Mouse (Mus musculus): Measurements from ENCODE around the gene Sytl1.

The Sytl1 gene

DNA sequence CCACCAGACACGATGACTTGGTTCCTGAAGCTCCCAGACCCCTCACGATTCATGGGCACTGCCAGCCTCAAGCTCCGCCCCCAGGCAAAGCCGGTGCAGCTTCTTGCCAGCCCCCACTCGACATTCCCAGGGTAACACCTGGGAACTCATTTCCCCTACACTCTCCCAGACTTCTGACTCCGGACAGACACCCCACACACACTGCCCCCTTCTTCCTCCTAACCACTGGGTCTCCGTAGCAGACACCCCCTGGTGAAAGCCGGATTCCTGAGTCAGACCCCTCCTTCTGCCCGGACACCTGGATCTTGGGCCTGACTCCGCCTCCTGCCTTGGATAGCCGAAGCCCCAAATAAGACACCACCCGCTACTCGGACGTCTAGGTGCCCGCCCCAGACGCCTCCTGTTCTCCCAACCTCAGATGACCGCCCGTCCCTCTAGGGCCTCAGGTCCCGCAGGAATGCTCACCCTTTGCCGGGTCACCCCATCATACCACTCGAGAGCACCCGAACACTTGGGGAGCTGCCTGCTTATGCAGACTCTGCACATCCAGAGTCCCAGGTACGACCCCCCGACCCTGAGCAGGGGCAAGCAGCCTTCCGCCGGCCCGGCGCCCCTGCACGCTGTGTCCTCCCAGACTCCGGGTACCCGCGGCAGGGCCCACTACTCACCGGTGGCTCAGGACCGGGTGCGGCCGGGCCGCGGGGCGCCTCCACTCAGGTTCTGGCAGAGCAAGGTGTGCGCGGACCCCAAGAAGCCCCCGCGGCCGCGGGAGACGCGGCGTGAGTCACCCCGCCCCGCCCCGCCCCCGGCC, 51.0 kb downstream of the Sytl1 start, which contains the start of the genes Cd164l2 and Gpr3:
Cd164l2 (plus strand) TSS at position 381 of the 811 bp plus-strand sequence.
Gpr3 (minus strand) TSS at position 786 of the 811 bp plus-strand sequence.
- no peak for DNase-seq (ENCODE audit: low spot score)

DNA sequence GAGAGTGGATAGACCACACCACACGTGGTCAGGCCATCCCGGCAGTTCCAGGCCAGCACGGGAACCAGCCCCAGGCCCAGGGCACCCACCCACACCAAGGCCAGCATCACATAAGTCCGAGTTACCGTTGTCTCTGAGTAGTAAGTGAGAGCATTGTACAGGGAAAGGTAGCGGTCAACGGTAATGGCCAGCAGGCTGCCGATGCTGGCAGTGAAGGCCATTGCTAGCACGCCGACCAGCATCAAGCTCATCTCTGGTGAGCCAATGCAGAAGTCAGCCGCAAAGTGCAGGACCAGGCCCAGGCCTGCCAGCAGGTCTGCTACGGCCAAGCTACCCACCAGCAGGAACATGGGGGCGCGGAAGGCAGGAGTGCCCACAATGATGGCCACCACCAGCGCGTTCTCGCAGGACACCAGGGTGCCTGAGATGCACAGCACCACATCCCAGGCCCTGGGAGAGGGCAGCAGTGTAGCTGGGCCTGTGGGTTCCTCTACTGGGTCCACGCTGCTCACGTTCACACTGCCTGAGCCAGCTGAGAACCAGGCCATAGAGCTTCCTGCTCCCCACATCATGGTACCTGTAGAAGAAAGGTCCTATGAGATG, 52.0 kb downstream of the Sytl1 start:
- DNase-seq (ENCODE audit: low spot score): no peak

DNA sequence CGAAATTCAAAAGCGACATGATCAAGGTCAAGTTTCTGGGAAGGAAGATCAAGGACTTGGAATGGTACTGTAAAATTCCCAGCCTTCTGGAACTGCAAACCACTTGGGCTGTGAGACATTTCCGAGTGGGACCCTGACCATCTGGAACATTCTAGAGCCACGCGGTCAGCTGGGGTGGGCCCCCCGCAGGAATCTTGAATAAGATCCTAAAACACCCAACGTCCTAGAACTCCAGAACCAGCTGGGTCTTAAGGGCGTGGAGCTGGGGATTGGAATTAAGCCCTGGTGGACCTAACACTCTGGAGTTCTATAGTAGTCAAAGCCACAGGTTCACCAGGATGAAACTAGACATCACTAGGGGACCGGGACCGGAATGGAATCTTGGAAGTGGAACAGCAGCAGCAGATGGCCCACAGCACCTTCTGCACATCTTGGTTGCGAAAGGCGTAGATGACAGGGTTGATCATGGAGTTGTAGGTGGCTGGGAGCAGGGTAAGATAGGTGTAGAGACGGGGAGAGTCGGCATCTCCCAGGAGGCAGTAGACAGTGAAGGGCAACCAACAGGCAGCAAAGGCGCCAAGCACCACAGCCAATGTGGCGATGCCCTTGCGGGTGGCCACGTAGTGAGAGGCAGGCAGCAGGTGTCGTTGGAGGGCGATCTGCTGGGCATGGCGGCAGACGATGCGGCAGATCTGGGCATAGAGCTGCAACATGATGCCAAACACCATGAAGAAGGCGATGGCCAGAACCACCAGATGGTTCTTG, 52.7 kb downstream of the Sytl1 start:
- DNase-seq (ENCODE audit: low spot score): no peak

DNA sequence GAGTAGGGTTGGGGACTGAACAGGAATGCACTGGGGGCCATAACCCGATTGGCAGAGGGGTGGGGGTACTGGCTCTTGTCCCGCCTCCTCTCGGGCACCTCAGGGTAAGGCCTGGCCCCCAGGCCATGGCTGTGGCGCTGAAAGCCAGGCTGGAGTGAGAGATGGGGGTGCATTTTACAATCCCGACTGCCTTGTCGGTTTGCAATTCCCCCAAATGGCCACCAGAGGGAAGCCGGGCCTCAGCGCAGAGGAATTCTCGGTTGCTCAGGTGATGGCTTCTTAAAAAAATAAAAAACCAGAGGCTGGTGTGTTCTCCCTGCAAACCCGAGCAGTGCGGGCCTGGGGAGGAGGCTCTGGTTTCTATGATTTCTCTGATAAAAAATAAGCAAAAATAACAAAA, 53.5 kb downstream of the Sytl1 start:
- no peak for DNase-seq (ENCODE audit: low spot score)

DNA sequence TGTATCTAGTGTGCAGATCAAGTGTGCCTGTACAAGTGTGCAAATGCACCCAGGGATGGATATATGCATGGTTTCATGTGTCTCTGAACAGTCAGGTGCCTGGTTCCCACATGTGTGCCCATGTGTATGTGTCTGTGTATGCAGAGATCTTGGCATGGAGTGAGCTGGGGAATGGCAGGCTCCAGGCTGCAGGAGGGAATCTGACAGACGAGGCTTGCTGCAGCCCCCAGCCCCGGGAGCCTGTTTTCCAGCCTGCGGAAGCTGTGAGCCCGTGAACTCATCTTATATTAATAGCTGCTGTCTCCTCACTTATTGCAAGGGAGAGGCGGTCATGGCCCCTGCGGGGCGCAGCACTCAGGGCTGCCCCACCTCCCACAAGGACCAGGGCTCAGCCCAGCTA, 58.5 kb downstream of the Sytl1 start:
- DNase-seq (ENCODE audit: low spot score): no peak

DNA sequence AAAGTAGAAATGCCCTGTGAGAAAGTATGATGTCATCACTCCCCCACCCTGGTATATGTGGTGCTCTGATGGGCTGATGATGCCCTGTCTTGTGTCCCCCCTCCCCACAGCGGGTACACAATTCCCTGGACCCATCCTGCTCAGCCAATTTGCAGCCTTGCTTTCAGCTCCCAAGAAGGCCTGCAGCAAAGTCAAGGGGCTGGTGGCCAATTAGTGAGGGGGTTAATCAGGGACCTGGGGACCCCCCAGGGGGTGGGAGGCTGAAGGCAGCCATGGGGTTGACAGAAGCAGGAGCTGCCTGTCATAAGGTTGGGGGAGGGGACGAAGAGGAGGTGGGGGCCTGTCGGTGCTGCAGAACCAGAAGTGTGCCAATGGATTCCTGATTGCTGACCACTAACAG, 59.3 kb downstream of the Sytl1 start:
- no peak for DNase-seq (ENCODE audit: low spot score)
